Mouse (Mus musculus) right cerebral cortex, postnatal 4 days (tissue): ENCODE measurements at regions not wholly inside any gene's neighbourhood (a gene's known extent, or its start where the extent isn't known, plus 50 kb on each side); places are given as distances from the start of the nearest gene placed in this dataset.

Experiments used
- DNase-seq: peaks from one replicate; pipeline ENCODE4 v3.0.0-alpha.2; 2022

DNA sequence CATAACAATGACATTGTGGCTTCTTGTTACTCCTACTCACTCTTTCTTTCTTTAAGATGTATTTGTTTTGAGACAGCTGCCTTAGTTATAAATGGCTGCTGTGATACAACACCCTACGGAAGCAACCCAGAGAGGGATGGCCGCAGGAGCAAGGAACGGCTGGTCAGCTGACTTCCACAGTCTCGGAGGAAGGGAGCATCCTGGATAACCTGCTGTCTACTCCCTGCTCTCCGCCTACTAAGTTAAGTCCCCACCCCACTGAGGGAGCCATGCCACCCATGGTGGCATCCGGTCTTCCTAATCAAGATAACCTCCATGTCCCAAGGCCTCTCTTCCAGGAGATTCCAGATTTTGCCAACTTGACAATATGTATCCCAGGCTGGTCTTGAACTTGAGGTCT is 114.9 kb downstream of the Sox2 start:
- DNase-seq: no peak

DNA sequence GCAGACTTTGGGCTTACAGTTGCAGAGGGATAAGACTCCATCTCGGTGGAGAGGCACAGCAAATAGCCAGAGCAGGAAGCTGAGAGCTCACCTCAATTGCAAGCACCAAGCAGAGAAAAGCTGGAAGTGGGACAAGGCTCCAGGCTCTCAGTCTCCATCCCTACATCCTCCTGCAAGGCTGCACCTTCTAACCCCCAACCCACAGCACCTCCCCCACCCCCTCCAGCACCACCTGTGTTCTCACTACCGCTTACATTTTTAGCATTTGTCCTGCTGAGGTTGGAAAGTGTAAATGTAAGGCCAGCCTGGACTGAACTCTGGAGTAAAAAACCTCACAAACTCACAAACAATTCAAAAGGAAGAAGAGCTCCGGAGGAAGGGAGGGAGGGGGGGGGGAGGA is 119.6 kb downstream of the Sox2 start:
- DNase-seq: no peak

DNA sequence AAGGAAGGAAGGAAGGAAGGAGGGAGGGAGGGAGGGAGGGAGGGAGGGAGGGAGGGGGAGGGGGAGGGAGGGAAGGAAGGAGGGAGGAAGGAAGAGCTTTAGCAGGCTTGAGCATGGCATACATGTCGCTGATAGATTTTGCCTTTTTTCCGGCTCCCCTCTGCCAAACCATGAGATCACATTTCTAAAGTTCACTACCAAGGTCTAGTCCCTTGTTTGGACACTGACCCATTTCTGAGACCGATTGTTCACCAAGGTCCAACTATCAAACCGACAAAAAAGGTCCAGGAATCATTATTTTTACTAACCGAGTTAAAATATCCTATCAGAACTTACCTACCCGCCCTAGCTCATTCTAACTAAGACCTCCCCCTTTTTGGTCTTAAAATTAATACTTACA is 120.1 kb downstream of the Sox2 start:
- DNase-seq: no peak

DNA sequence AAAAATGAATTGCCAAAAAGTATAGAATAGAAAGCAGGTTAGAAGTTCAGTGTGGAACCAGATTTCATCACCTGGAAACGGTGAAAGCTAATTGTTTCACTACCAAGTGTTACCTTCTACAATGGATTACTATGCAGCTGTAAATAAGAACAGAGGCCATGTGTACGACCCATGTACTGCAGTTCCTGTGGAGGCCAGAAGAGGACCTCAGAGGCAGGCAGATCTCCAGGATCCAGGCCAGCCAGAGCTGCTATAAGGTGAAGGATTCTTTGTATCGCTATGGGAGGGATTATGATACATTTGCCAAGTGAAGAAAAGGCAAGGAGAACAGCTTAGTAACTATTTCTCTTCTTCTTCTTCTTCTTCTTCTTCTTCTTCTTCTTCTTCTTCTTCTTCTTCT is 121.8 kb downstream of the Sox2 start:
- no peak for DNase-seq

DNA sequence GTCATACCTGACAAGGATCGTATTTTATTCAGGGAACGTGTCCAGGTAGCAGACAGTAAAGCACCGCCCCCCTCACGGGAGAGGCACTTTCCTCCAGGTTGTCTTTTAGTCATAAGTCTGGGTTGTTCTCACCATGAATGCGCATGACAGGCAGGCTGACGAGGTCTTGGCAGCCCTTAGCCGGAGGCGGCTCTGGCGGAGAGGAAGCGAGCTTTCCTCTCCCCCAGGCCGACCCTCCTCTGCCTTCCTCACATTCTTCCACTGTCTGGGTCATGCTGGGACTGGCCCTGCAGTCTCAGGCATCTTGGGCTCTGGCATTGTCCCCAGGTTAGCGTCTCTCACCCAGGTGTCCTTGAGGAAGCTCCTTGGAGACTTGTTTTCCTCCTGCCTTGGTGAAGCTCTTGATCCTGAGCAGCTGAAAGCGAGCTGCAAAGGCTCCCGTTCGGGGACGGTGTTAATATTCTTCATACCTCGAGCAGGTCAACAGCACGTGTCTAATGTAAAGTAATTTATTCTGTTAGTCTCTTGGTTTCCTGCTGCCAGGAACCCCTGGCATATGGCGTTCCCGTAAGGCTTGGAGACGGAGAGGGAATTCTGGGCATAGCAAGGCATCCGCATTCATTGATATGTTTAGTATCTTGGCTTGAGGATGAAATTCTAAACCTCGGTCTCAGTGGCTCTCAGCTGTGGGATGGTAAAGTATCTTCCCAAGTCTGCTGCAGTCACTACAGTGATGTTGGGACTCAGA is 123.6 kb downstream of the Sox2 start:
- DNase-seq: peak; percentile 31

DNA sequence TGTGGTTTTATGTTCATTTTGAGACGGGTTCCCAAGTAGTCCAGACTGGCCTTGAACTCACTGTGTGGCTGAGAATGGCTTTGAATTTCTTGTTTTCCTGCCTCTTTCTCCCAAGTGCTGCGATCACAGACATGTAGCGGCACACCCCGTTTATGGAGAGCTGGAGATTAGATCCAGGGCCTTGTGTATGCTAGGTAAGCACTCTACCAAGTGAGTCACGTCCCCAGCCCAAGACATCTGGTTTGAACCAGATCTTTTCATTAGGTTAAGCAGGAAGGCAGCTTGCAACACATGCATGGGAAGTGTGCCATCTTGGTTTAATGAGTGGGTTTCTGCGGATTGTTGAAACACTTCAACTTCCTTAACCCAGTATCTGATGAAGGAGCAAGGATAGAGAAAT is 131.6 kb downstream of the Sox2 start:
- no peak for DNase-seq

DNA sequence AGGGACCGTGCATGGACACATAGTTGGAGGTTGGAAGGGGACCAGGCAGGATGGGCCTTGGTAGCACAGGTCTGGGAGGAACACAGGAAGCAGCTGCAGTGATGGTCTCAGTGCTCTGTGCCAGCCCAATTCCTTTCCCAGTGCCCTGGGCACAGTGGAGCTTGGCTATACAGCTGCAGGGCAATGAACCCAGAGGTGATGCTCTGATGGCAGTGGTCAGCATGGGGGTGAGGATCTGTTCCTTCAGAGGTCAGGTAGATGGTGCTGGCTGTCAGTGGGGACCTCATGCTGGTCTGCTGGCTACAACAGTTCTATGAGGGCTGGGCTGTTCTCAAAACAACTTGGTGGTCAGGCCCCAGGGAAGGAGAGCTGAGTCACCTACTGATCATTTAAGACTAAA is 133.2 kb downstream of the Sox2 start:
- DNase-seq: no peak

DNA sequence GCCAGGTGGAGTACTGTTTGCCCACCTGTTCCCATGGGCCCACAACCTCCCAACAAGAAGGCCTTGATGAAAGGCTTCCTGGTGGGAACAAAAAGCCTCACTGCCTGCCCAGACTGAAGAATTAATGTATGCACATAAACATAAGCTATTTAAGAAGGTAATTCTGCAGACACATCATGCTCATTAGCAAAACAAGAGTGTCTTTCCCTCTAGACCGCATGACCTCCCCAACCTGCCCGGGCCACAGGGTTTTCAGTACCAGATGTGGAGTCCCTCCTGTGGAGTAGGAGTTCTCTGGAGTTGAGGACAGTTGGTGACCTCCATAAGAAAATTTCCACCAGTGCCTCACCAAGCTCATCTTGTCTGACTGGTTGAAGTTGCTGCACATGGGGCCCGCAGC is 137.0 kb downstream of the Sox2 start:
- no peak for DNase-seq

DNA sequence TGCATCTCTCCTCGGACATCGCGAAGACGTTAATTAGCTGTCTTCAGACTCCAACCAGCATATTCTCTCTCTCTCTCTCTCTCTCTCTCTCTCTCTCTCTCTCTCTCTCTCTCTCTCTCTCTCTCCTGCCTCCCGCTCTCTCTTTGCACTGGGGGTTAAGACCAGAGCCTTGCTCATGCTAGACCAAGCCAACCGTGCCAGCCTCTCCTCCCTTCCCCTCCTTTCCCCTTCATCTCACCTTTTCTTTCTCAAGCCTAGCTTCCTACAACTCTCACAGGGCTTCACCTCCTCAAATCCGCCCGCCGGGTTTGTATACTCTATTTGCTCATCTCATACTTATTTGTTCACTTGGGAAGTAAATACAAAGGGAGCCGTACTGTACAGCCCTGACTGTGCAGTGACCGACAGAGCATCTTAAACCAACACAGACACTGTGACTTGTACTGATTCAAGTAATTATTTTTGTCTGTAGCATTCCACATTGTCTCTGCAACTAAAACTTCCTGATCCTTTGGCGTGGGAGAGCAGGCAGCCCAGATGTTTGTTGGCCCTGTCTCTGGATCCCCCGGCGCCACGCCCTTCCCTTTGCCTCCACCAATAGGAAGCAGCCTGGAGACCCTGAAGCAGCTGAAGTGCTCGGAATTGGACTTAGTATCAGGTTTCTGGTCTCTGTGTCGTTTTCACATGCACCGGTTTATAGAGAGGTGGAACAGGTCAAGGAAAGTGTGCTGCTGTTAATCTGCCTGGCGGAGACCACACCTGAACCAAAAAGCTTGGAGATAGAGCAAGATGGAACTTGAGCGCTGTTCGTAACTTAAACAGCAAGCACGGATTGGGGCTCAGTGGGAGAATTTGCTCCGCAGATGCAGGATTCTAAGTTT is 145.1 kb downstream of the Sox2 start:
- DNase-seq: no peak

DNA sequence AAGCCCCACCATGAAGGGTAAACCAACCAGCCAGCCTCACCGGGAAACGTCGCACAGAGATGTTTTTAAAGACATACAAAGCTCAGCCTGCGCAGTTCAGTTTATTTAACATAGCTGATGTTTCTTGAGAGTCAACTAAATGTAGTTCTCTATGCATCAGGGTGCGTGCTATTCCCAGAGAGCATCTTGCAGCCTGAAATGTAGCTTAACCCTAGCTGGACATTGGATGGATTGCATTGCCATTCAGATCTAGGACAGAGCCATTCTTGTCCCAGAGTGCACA is 145.7 kb downstream of the Sox2 start:
- DNase-seq: no peak

DNA sequence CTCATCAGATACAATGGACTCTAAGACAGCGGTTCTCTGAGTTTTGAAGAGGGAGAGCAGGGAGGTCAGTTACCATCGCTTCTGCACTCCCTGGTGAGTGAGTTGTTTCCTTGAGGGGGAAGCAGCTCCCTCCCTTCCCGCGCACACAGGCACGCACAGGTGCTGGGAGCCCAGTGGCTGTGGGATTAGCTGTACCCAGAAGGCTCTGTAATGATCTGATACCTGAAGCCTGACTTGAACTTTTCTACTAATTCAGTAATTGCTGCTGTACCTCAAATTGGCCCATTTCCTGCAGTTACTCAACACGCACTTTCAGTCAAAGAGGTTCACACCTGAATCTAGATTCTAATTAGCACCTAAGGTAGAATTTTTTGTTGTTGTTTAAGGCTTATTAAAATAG is 158.6 kb downstream of the Sox2 start:
- DNase-seq: no peak

DNA sequence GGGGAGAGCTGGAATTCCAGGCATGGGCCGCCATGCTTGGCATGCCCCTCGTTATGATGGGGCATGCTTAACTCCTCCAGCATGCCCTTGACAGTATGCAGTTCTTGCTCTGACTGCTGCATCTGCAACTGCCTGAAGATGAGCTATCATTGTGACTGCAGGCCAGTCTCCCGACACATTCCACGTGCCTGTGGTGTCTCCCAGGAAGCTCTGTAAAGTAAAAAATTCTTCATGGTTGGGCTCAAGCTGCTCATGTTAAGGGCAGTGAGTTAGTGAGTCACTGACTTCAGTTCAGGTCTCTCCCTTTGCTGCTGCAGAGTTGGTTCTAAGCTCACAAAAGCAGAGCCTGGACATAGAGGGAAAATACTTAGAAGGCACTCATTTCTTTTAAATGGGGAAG is 161.5 kb downstream of the Sox2 start:
- DNase-seq: no peak

DNA sequence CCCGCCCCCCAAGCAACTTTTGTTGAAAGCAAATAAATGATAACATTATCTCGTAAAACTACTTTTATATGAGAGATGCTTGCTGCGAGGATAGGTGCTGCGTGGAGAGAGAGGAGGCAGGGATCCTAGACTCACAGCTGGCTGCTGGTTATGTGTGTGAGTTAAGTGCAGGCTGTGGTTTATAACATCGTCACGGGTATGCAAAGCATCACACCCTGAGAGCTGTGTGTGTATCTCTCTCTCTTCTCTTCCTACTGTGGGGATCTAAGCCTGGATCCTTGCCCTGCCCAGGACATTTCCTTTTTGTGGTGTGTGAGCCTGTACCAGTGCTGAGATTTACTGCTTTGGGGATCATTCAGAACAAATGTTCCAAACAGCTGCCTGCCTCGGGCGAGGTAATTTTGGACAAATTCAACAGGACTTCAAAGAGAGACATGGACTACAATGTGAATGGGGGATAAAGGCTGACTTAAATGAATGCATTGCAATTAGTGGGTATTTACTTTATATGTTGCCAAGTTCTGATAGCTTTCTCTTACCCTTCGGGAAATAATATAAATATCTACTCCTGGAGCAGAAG is 162.9 kb downstream of the Sox2 start:
- DNase-seq: no peak

DNA sequence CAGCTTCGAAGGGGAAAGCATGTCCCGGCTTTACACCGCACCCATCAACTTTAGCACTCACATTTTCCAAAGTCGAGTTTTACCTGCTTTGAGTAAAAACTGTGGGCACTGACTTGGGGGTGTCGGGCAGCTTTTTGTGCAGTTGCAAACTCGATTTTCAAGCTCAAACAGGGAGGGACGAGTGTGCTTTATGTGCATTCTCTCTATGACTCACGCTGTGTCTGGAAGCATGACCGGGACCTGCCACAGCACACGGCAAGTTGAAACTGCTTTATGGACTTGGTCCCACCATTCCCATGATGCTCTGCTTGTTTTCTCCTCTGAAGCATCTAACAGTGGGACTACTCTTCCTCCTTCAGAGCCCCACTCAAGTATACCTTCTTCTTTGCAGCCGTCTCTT is 174.8 kb downstream of the Sox2 start:
- DNase-seq: no peak

DNA sequence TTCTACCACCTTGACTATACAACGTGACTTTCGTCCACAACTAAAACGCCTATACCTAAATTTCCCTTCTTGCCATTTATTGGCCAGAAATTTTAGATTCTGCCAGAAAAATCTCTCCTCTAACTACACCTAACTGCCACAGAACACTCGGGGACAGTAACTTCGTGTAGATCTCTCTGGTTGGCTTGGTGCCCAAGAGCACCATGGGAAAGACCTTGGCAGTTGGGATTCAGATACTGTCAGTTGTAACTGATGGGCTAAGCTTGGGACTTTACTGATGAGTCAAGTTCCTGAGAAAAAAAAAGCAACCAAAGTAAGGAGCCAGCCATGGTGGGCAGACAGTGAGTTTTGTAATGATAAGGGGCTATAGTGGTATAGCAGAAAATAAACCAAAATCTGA is 176.2 kb downstream of the Sox2 start:
- no peak for DNase-seq

DNA sequence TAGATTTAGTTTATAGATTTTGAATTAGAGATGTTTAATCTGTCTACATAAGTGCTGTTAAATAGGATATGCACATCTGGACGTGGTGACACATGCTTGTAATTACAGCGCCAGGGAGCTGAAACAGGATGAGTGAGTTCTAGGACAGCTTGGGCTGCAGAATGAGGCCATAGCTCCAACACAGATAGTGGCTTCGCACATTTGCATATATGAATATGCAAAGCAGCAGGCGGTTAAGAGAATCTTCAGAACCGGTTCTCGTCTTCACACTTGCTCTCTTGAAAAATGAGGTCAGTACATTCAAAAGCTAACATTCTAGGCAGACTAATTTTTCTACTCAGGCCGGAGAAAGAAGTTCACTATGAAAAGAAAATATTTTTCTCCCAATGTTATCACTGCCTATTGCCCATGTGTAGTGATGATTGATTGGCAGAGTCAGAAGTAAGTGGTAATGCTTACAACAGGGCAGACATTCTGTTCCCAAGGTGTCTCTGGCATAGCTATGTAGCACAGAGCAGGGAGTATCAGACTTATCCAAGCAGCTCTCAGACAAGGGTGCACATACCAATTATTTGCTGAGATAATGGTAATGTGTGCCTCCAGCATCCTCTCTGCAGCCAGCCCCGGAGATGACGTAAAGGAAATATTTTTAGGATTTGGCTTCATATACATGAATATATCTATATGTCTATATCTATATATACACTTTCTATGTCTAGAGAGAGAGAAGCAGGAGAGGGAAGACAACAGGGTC is 178.4 kb downstream of the Sox2 start:
- no peak for DNase-seq

DNA sequence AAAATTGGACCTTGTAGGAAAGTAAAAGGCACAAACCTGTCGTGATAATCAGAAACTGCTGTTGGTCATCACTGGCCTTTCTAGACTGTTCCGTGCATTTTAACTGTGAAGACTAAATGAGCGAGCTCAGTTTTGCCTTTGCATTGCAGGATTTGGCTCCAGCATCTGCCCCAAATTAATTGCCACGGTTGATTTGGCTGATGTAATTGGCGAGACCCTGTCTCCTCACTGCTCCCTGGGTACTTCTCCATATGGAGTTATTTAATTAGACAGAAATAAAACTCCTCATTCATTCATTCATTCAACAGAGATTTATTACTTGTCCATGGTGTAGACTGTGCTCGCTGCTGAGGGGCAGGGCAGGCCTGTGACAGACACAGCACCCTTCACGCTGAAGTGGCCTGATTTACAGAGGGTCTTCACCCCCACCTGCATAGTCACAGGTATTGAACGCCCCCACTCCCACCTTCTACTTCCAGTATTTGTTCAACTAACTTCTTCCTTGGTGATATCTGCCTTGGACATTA is 186.6 kb downstream of the Sox2 start:
- DNase-seq: no peak

DNA sequence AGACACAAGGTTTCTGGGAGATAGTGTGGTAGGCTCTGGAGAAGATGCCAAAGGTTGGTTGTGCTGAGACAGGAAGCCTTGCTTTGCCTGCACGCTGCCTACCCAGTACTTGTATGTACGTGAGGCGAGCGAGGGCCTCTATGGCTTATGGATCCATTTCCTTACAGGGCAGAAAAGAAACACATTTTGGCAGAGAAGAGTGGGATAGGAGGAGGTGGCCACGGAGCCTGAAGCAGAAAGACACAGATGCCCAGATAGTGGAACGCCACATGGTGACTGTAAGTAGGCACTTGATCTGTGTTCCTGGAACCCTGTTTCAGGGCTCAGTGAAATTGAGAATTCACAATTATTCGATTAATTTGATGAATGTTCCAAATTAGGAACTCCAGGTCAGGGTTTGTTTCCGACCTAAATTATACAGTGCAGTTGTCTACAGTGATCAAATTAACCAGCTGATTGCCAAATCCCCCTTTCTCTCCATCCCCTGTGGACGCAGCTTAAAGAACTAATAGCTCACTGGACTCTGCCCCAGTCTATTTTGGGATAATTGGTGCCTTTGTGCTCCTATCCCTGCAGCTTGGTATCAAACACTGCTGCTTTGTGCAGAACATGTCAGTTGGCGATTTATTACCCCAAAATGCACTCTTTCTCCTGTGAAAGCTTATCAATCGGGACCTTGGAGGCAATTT is 187.6 kb downstream of the Sox2 start:
- DNase-seq: no peak

DNA sequence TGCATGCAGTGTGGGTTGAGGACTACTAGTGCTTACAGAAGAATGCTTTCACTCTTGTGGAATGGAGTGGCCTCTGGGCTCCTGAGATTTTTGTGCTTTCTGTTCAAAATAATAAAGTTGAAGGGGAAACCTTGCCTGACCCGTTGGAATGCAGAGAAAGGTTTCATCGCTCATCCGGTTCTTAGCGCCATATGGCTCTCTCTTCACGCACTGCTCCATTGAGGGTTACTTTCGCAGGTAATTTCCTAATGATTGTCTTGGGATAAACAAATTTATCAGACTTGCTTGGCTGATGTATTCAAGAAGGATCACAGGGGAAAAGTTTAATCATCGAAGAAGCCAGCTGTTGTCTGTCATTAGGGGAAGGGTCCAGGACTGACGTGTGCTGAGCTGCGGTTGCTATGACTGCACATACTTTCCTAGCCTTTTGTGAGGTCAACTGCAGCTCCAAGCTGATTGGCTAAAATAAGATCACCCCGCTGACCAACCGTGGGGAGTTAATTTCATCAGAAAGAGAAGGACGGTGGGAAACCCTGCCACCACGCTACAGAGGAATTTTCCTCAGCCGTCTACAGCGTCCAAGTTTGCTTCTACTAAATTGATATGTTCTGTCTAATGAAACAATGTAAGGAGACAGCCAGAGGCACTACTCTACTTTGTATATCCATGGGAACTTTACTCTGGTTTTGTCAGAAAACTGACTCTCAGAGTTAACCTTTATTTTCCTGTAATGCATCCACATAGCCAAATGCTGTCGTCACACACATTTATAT is 210.9 kb downstream of the Sox2 start:
- no peak for DNase-seq

DNA sequence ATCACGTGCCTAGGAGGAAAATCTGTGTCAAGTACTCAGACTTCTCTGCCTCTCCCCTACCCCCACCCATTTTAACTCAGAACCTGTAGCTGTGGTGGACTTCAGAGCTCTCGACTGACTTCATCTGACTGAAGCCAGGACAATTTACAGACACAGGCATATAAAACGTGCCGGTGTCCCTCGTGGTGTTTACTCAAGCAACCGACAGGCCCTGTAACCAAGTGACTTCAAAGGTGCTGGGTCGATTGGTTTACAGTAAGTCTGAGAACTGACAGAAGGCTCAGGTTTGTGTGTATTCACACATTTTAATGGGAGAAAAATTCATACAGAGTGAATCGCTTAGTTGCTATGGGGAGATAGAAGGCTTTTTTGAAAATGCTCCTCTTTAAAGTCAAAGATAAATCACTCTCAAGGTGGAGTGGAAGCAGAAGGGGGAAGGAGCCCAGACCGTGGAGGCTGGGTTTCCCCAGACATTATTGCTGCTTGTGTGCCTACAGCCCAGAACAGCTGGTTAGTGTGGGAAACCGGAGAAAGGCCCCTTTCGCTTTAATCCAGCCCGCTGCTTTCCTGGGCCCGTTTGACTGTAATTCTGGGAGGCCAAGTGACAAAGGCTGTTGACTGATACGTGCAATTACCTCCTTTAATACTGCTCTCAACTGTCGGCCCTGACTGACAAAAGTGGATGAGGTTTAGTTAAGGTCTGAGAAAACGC is 218.6 kb downstream of the Sox2 start:
- DNase-seq: no peak

DNA sequence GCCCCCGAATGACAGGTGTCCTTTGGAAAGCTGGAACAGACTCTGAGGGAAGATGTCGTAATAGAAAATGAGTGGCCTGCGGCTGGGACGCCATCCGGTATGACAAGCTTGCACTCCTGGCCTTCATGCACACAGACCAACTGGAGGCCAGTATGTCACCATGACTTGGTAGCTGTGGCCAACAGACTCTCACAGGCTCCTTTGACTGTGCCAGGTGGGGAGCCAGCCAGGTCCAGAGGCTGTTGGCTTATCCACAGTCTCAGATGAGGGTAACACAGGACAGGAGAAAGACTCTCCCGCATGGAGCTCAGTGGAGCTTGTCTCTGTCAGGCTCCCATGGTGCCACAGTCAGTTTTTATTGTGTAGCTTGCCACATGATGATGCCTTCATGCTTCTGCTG is 219.7 kb downstream of the Sox2 start:
- no peak for DNase-seq
